In genomic region chr17:25239695-25240636, GRCm38 (mm10) we compare ENCODE assay signal across 8 mouse cellular contexts. TPM values are rescaled to one million over a fixed set of nuclear protein-coding genes. Genes with fewer than 3 reads are reported as not detected.
DNase-seq lines count a peak whose midpoint lies in the region; ATAC-seq and TF ChIP-seq lines count a peak whose summit lies in the region.

Gene Gnptg, minus strand, starts transcription at chr17:25240124.
Gene Tsr3, plus strand, starts transcription at chr17:25240170.

- peak within 1 kb of the TSS; percentile 89 for H3K4me2 ChIP-seq in heart, embryonic 13.5 days
- H3K4me2 ChIP-seq in kidney, postnatal 0 days (ENCODE audit: low read length), result peak within 1 kb of the TSS; percentile 79
- H3K4me2 ChIP-seq in liver, embryonic 12.5 days, result peak within 1 kb of the TSS; percentile 96

- peak; percentile 92 for ATAC-seq in CD4-positive, CD25-positive, alpha-beta regulatory T cell, adult 4 months
- ATAC-seq in erythroid progenitor cell, adult 5-6 weeks (replicated peaks; ENCODE audit: low FRiP score, poor library complexity, severe bottlenecking), result peak; percentile 55
- ATAC-seq in heart, embryonic 13.5 days (ENCODE audit: extremely low read depth, insufficient number of reproducible peaks, low FRiP score, low TSS enrichment), result no peak; the same call in 1 of the 2 replicates
- ATAC-seq in kidney, postnatal 0 days (replicated peaks; ENCODE audit: low FRiP score, low read depth), result peak; percentile 78
- ATAC-seq in liver, embryonic 12.5 days, result peak; percentile 82

- H3K9me3 ChIP-seq in heart, embryonic 13.5 days, result no peaks in the 10 kb centered on the region
- H3K9me3 ChIP-seq in kidney, postnatal 0 days (replicated peaks; ENCODE audit: low read length), result no peaks in the 10 kb centered on the region
- H3K9me3 ChIP-seq in liver, embryonic 12.5 days (replicated peaks), result no peaks in the 10 kb centered on the region

- under 1% methylated on average over 80 of the region's 80 CpGs for WGBS in heart, embryonic 13.5 days
- WGBS in kidney, postnatal 0 days, result 0% methylated on average over 78 of the region's 80 CpGs
- under 1% methylated on average over 80 of the region's 80 CpGs for WGBS in liver, embryonic 12.5 days (ENCODE audit: insufficient replicate concordance)

- peak within 1 kb of the TSS; percentile 94 for H3K4me3 ChIP-seq in heart, embryonic 13.5 days
- peak within 1 kb of the TSS; percentile 89 for H3K4me3 ChIP-seq in kidney, postnatal 0 days (replicated peaks; ENCODE audit: low read depth, low read length)
- peak within 1 kb of the TSS; percentile 96 for H3K4me3 ChIP-seq in liver, embryonic 12.5 days

- peak within 1 kb of the TSS; percentile 98 for H3K9ac ChIP-seq in heart, embryonic 13.5 days
- H3K9ac ChIP-seq in kidney, postnatal 0 days (ENCODE audit: low read depth, low read length), result peak within 1 kb of the TSS; percentile 76
- peak within 1 kb of the TSS; percentile 80 for H3K9ac ChIP-seq in liver, embryonic 12.5 days

- H3K27ac ChIP-seq in heart, embryonic 13.5 days (replicated peaks), result peak within 1 kb of the TSS; percentile 90
- peak within 1 kb of the TSS; percentile 81 for H3K27ac ChIP-seq in kidney, postnatal 0 days
- H3K27ac ChIP-seq in liver, embryonic 12.5 days, result peak within 1 kb of the TSS; percentile 72

- no peaks in the 10 kb centered on the region for H3K27me3 ChIP-seq in heart, embryonic 13.5 days (replicated peaks)
- H3K27me3 ChIP-seq in kidney, postnatal 0 days (ENCODE audit: insufficient read depth, low read length), result no peaks in the 10 kb centered on the region
- no peaks in the 10 kb centered on the region for H3K27me3 ChIP-seq in liver, embryonic 12.5 days (replicated peaks)
- no peaks in the 10 kb centered on the region for H3K27me3 ChIP-seq in splenic B cell, adult 2 months (ENCODE audit: control insufficient read depth, insufficient read depth, low read length, poor library complexity, severe bottlenecking)

- peaks cover 19% of the 10 kb centered on the region for H3K4me1 ChIP-seq in heart, embryonic 13.5 days
- H3K4me1 ChIP-seq in kidney, postnatal 0 days (replicated peaks; ENCODE audit: insufficient read depth, low read length), result peaks cover 11% of the 10 kb centered on the region
- H3K4me1 ChIP-seq in liver, embryonic 12.5 days, result peaks cover 24% of the 10 kb centered on the region

- H3K36me3 ChIP-seq in heart, embryonic 13.5 days, result peaks cover 44% of the 10 kb centered on the region
- H3K36me3 ChIP-seq in kidney, postnatal 0 days (ENCODE audit: insufficient read depth, low read length), result peaks cover 25% of the 10 kb centered on the region
- H3K36me3 ChIP-seq in liver, embryonic 12.5 days, result peaks cover 50% of the 10 kb centered on the region
- no peaks in the 10 kb centered on the region; the same call in 1 of the 2 replicates for H3K36me3 ChIP-seq in splenic B cell, adult 2 months (ENCODE audit: control insufficient read depth, insufficient read depth, low read length, poor library complexity, severe bottlenecking)

- 0 out of 2 replicates have a peak, but pooled peaks have one; percentile 1 for TF ChIP-seq CTCF in kidney, postnatal 0 days (IDR thresholded peaks at IDR 0.05; ENCODE audit: low read depth)

- peak; percentile 80 for DNase-seq in brain, embryonic 18.5 days (ENCODE audit: low read depth, low spot score)
- peak; percentile 94 for DNase-seq in kidney, postnatal 0 days (ENCODE audit: low spot score)
- peak; percentile 93 for DNase-seq in naive thymus-derived CD4-positive, alpha-beta T cell, adult 2 months (ENCODE audit: low read depth)
- peak; percentile 89 for DNase-seq in splenic B cell, adult 2 months (ENCODE audit: low read depth, low spot score)

RNA-seq across cellular contexts. Expression of gene Gnptg, which starts in this region (rescaled TPM):
- 10 to 100 TPM; 76.7 to 77.2 TPM for polyA plus RNA-seq in CD4-positive, CD25-positive, alpha-beta regulatory T cell, adult 4 months (2017; shearing (Covaris generic))
- total RNA-seq in erythroid progenitor cell, adult 5-6 weeks (2015; ENCODE audit: low replicate concordance), result 10.5 and 13.8 TPM in 2 replicates
- 5.8 and 8.4 TPM in 2 replicates for total RNA-seq in erythroid progenitor cell, adult 5-6 weeks (2017; ENCODE audit: low replicate concordance)
- 27.9 and 28.2 TPM in 2 replicates for polyA plus RNA-seq in heart, embryonic 13.5 days (2015; fragmentation: Nextera tagmentation; extraction: Ambion mirVana)
- polyA plus RNA-seq in kidney, postnatal 0 days (2015; fragmentation: Nextera tagmentation; extraction: Ambion mirVana), result 68.8 and 71.2 TPM in 2 replicates
- 22.2 and 24.4 TPM in 2 replicates for polyA plus RNA-seq in liver, embryonic 12.5 days (2016; fragmentation: Nextera tagmentation; extraction: Ambion mirVana)

RNA-seq across cellular contexts. Expression of gene Tsr3, which starts in this region (rescaled TPM):
- polyA plus RNA-seq in CD4-positive, CD25-positive, alpha-beta regulatory T cell, adult 4 months (2017; shearing (Covaris generic)), result 10 to 100 TPM; 35.1 to 36.0 TPM
- 2.9 TPM in 1 of 2 replicates, not detected in the other for total RNA-seq in erythroid progenitor cell, adult 5-6 weeks (2015; ENCODE audit: low replicate concordance)
- total RNA-seq in erythroid progenitor cell, adult 5-6 weeks (2017; ENCODE audit: low replicate concordance), result 3.1 and 6.5 TPM in 2 replicates
- polyA plus RNA-seq in heart, embryonic 13.5 days (2015; fragmentation: Nextera tagmentation; extraction: Ambion mirVana), result 27.4 and 31.7 TPM in 2 replicates
- polyA plus RNA-seq in kidney, postnatal 0 days (2015; fragmentation: Nextera tagmentation; extraction: Ambion mirVana), result 50.1 and 52.3 TPM in 2 replicates
- polyA plus RNA-seq in liver, embryonic 12.5 days (2016; fragmentation: Nextera tagmentation; extraction: Ambion mirVana), result 32.6 and 33.3 TPM in 2 replicates
